Mouse (Mus musculus) neural tube, embryonic 12.5 days (tissue): ENCODE measurements at regions not wholly inside any gene's neighbourhood (a gene's known extent, or its start where the extent isn't known, plus 50 kb on each side); places are given as distances from the start of the nearest gene placed in this dataset.

Experiments used
- ATAC-seq: fragments of 200-750 bp; cut with Nextera tagmentation; 2 replicates; pipeline ENCODE4 v1.8.0; 2017; ENCODE audit warnings: low read depth, mild to moderate bottlenecking, moderate TSS enrichment, moderate library complexity; ENCODE audit not compliant: low FRiP score
- H3K27ac ChIP-seq: fragments of 300-500 bp; sonication (generic); 2 replicates; pipeline ENCODE4 v1.5.1; 2016
- H3K27me3 ChIP-seq: fragments of 300-500 bp; sonication (generic); replicated peaks from 2 replicates; pipeline ENCODE4 v1.6.1; 2016; ENCODE audit warnings: mild to moderate bottlenecking
- H3K36me3 ChIP-seq: fragments of 300-500 bp; sonication (generic); 2 replicates; pipeline ENCODE4 v1.6.1; 2016; ENCODE audit warnings: mild to moderate bottlenecking
- H3K4me1 ChIP-seq: fragments of 300-500 bp; sonication (generic); 2 replicates; pipeline ENCODE4 v1.6.1; 2016
- H3K4me2 ChIP-seq: fragments of 300-500 bp; sonication (generic); replicated peaks from 2 replicates; pipeline ENCODE4 v1.6.1; 2016; ENCODE audit warnings: mild to moderate bottlenecking
- H3K4me3 ChIP-seq: fragments of 300-500 bp; sonication (generic); 2 replicates; pipeline ENCODE4 v1.5.1; 2016
- H3K9ac ChIP-seq: fragments of 300-500 bp; sonication (generic); 2 replicates; pipeline ENCODE4 v1.6.1; 2016; ENCODE audit warnings: mild to moderate bottlenecking
- H3K9me3 ChIP-seq: fragments of 300-500 bp; sonication (generic); 2 replicates; pipeline ENCODE4 v1.6.1; 2016; ENCODE audit warnings: mild to moderate bottlenecking
- WGBS: fragments of 180-500 bp; shearing (Covaris S2); methylation state at CpG from one replicate; pipeline ENCODE4 v1.1.7; 2016; 5-methylcytosine and 5-hydroxymethylcytosine counted together

DNA sequence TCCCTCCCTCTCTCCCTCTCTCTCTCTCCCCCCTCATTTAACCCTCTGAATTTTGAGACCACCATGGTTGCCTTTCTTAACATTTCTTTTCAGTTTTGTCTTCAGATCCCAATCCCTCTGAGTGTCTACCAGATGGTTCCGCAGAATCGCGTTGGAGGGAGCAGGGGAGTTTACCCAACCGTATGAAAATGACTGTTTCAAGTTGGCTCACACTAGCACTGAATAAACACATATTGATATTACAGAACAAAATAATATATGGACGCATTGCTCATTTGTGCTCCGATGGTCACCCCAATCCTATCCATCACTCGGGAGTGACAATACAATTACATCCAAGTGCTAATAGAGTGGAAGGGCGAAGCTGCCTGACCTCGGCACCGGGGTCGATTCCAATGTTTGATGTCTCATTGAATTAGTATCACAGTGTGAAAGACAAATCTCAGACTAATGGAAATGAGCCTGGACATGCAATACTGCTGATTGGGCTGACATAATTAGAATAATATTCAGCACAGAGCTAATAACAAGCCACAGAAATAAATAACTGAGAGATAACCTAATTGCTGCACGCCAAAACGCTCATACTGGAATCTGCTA, 115.3 kb downstream of the Anxa2 start:
- Histone ChIP-seq H3K9ac (no peak overlapping the region), H3K27me3 (0 out of 2 replicates have a peak, but pooled peaks cover 4% of the 10 kb centered on the region), H3K4me2 (no peak overlapping the region), H3K4me3 (no peak overlapping the region), H3K4me1 (no peaks in the 10 kb centered on the region), H3K9me3 (no peaks in the 10 kb centered on the region), H3K36me3 (no peaks in the 10 kb centered on the region), H3K27ac (no peak overlapping the region)
- 47% methylated on average over 13 of the region's 13 CpGs for WGBS
- ATAC-seq, result no peak

DNA sequence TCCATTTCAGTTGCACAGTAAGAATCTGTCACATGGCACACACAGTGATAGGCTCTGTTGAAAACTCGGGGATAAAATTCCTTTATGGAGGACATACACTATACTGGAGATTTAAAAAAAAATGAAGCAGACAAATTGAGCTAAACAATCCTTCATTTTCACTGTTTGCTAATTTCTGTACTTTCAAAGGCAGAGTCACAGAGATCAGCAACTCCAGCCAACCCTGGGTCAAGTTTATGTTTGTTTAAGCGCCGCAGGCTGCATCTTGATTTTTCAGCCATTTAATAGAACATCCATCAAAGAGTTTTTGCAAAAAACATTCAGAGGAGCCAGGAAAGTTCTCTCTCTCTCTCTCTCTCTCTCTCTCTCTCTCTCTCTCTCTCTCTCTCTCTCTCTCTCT, 114.8 kb downstream of the Anxa2 start:
- Histone ChIP-seq H3K9ac (no peak overlapping the region), H3K4me2 (no peak overlapping the region), H3K27ac (no peak overlapping the region), H3K4me3 (no peak overlapping the region), H3K27me3 (0 out of 2 replicates have a peak, but pooled peaks cover 4% of the 10 kb centered on the region), H3K4me1 (no peaks in the 10 kb centered on the region), H3K9me3 (no peaks in the 10 kb centered on the region), H3K36me3 (no peaks in the 10 kb centered on the region)
- WGBS, result 75% methylated on average over 3 of the region's 3 CpGs
- ATAC-seq, result no peak

GRCm38 (mm10) chr9:69566996-69567395, 113.6 kb downstream of the Anxa2 start:
- 65% methylated on average over 6 of the region's 6 CpGs for WGBS
- Histone ChIP-seq H3K4me2 (no peak overlapping the region), H3K9me3 (no peaks in the 10 kb centered on the region), H3K27me3 (no peaks in the 10 kb centered on the region), H3K27ac (no peak overlapping the region), H3K36me3 (no peaks in the 10 kb centered on the region), H3K4me1 (no peaks in the 10 kb centered on the region), H3K4me3 (no peak overlapping the region), H3K9ac (no peak overlapping the region)
- no peak for ATAC-seq

GRCm38 (mm10) chr9:69543241-69543640, 89.8 kb downstream of the Anxa2 start:
- no peak overlapping the region for H3K27ac ChIP-seq

More at GRCm38 (mm10) chr9:69543241-69543640, 89.8 kb downstream of the Anxa2 start:
- no peak for ATAC-seq
- Histone ChIP-seq H3K9ac (no peak overlapping the region), H3K4me2 (no peak overlapping the region), H3K4me1 (no peaks in the 10 kb centered on the region), H3K27me3 (no peaks in the 10 kb centered on the region), H3K4me3 (no peak overlapping the region), H3K9me3 (no peaks in the 10 kb centered on the region), H3K36me3 (no peaks in the 10 kb centered on the region)
- WGBS, result 73% methylated on average over 5 of the region's 5 CpGs
